Mouse (Mus musculus): ENCODE measurements at regions not wholly inside any gene's neighbourhood (a gene's known extent, or its start where the extent isn't known, plus 50 kb on each side); places are given as distances from the start of the nearest gene placed in this dataset.

GRCm38 (mm10) chr2:128245544-128245943, 119.7 kb downstream of the Bcl2l11 start:
- Histone ChIP-seq H3K9me3 (ENCODE audit: low read length) (no peaks in the 10 kb centered on the region), H3K4me1 (ENCODE audit: insufficient read depth) (no peaks in the 10 kb centered on the region), H3K4me2 (ENCODE audit: low read depth) (no peak overlapping the region), H3K36me3 (ENCODE audit: insufficient read depth) (no peaks in the 10 kb centered on the region), H3K27me3 (ENCODE audit: insufficient read depth, low read length) (no peaks in the 10 kb centered on the region), H3K4me3 (ENCODE audit: low read depth, low read length) (no peak overlapping the region), H3K9ac (no peak overlapping the region), H3K27ac (ENCODE audit: low read depth, low read length) (no peak overlapping the region)
- ATAC-seq (peak; percentile 90), DNase-seq (peak; percentile 65)
- TF ChIP-seq CTCF (IDR thresholded peaks at IDR 0.05; ENCODE audit: low read depth): peak; percentile 35
- WGBS: 48% methylated on average over 10 of the region's 10 CpGs

- Histone ChIP-seq H3K36me3 (ENCODE audit: insufficient read depth) (no peaks in the 10 kb centered on the region), H3K4me1 (ENCODE audit: insufficient read depth) (no peaks in the 10 kb centered on the region), H3K4me2 (ENCODE audit: low read depth) (no peak overlapping the region), H3K27me3 (ENCODE audit: insufficient read depth, low read length) (no peaks in the 10 kb centered on the region), H3K9me3 (ENCODE audit: low read length) (no peaks in the 10 kb centered on the region), H3K9ac (no peak overlapping the region), H3K27ac (ENCODE audit: low read depth, low read length) (no peak overlapping the region), H3K4me3 (ENCODE audit: low read depth, low read length) (no peak overlapping the region)
- no peak for TF ChIP-seq CTCF (IDR thresholded peaks at IDR 0.05; ENCODE audit: low read depth)
- no peak for DNase-seq
- ATAC-seq: no peak
- WGBS: 53% methylated on average over 4 of the region's 4 CpGs
These were observed 122.1 kb downstream of the Bcl2l11 start for GRCm38 (mm10) chr2:128247967-128248366.

- Histone ChIP-seq H3K27ac (ENCODE audit: low read depth, low read length) (no peak overlapping the region), H3K27me3 (ENCODE audit: insufficient read depth, low read length) (no peaks in the 10 kb centered on the region), H3K9me3 (ENCODE audit: low read length) (no peaks in the 10 kb centered on the region), H3K36me3 (ENCODE audit: insufficient read depth) (no peaks in the 10 kb centered on the region), H3K4me1 (ENCODE audit: insufficient read depth) (no peaks in the 10 kb centered on the region), H3K9ac (no peak overlapping the region), H3K4me3 (ENCODE audit: low read depth, low read length) (no peak overlapping the region), H3K4me2 (ENCODE audit: low read depth) (no peak overlapping the region)
- ATAC-seq: no peak
- no peak for DNase-seq
- TF ChIP-seq CTCF (IDR thresholded peaks at IDR 0.05; ENCODE audit: low read depth): no peak
- 92% methylated on average over 4 of the region's 4 CpGs for WGBS
These were observed 123.3 kb downstream of the Bcl2l11 start for GRCm38 (mm10) chr2:128249188-128249587.

- ATAC-seq: no peak
- no peaks in the 10 kb centered on the region for H3K27me3 ChIP-seq (ENCODE audit: insufficient read depth, low read length)
- 92% methylated on average over 2 of the region's 2 CpGs for WGBS
These were observed 123.8 kb downstream of the Bcl2l11 start for GRCm38 (mm10) chr2:128249607-128250006.

GRCm38 (mm10) chr2:128250841-128251240, 125.0 kb downstream of the Bcl2l11 start:
- Histone ChIP-seq H3K4me1 (ENCODE audit: insufficient read depth) (no peaks in the 10 kb centered on the region), H3K4me3 (ENCODE audit: low read depth, low read length) (no peak overlapping the region), H3K36me3 (ENCODE audit: insufficient read depth) (no peaks in the 10 kb centered on the region), H3K9me3 (ENCODE audit: low read length) (no peaks in the 10 kb centered on the region), H3K27me3 (ENCODE audit: insufficient read depth, low read length) (no peaks in the 10 kb centered on the region), H3K27ac (ENCODE audit: low read depth, low read length) (no peak overlapping the region), H3K4me2 (ENCODE audit: low read depth) (no peak overlapping the region), H3K9ac (no peak overlapping the region)
- no peak for TF ChIP-seq CTCF (IDR thresholded peaks at IDR 0.05; ENCODE audit: low read depth)
- WGBS: 81% methylated on average over 4 of the region's 4 CpGs
- DNase-seq (no peak), ATAC-seq (no peak)

More at GRCm38 (mm10) chr2:128249607-128250006, 123.8 kb downstream of the Bcl2l11 start:
- no peaks in the 10 kb centered on the region for H3K36me3 ChIP-seq (ENCODE audit: insufficient read depth)
- no peak overlapping the region for H3K4me3 ChIP-seq (ENCODE audit: low read depth, low read length)
- no peak for TF ChIP-seq CTCF (IDR thresholded peaks at IDR 0.05; ENCODE audit: low read depth)
- no peaks in the 10 kb centered on the region for H3K9me3 ChIP-seq (ENCODE audit: low read length)
- no peak for DNase-seq
- H3K4me2 ChIP-seq (ENCODE audit: low read depth): no peak overlapping the region
- no peaks in the 10 kb centered on the region for H3K4me1 ChIP-seq (ENCODE audit: insufficient read depth)
- H3K9ac ChIP-seq: no peak overlapping the region
- no peak overlapping the region for H3K27ac ChIP-seq (ENCODE audit: low read depth, low read length)

GRCm38 (mm10) chr2:128256651-128257050, 130.8 kb downstream of the Bcl2l11 start:
- H3K9ac ChIP-seq: no peak overlapping the region
- no peak for ATAC-seq
- H3K4me2 ChIP-seq (ENCODE audit: low read depth): no peak overlapping the region
- no peak for DNase-seq
- no peak overlapping the region for H3K27ac ChIP-seq (ENCODE audit: low read depth, low read length)
- no peaks in the 10 kb centered on the region for H3K36me3 ChIP-seq (ENCODE audit: insufficient read depth)
- no peaks in the 10 kb centered on the region for H3K9me3 ChIP-seq (ENCODE audit: low read length)
- no peaks in the 10 kb centered on the region for H3K27me3 ChIP-seq (ENCODE audit: insufficient read depth, low read length)
- no peaks in the 10 kb centered on the region for H3K4me1 ChIP-seq (ENCODE audit: insufficient read depth)
- H3K4me3 ChIP-seq (ENCODE audit: low read depth, low read length): no peak overlapping the region
- no peak for TF ChIP-seq CTCF (IDR thresholded peaks at IDR 0.05; ENCODE audit: low read depth)
- 79% methylated on average over 6 of the region's 6 CpGs for WGBS

GRCm38 (mm10) chr2:128257262-128257661, 131.4 kb downstream of the Bcl2l11 start:
- no peaks in the 10 kb centered on the region for H3K9me3 ChIP-seq (ENCODE audit: low read length)
- 85% methylated on average over 9 of the region's 9 CpGs for WGBS

GRCm38 (mm10) chr2:128263880-128264279, 138.0 kb downstream of the Bcl2l11 start:
- Histone ChIP-seq H3K27ac (ENCODE audit: low read depth, low read length) (no peak overlapping the region), H3K9me3 (ENCODE audit: low read length) (no peaks in the 10 kb centered on the region), H3K27me3 (ENCODE audit: insufficient read depth, low read length) (no peaks in the 10 kb centered on the region), H3K4me3 (ENCODE audit: low read depth, low read length) (no peak overlapping the region), H3K4me1 (ENCODE audit: insufficient read depth) (no peaks in the 10 kb centered on the region), H3K4me2 (ENCODE audit: low read depth) (no peak overlapping the region), H3K36me3 (ENCODE audit: insufficient read depth) (no peaks in the 10 kb centered on the region), H3K9ac (no peak overlapping the region)
- DNase-seq (no peak), ATAC-seq (no peak)
- no peak for TF ChIP-seq CTCF (IDR thresholded peaks at IDR 0.05; ENCODE audit: low read depth)
- WGBS: 93% methylated on average over 3 of the region's 3 CpGs

More at GRCm38 (mm10) chr2:128257262-128257661, 131.4 kb downstream of the Bcl2l11 start:
- Histone ChIP-seq H3K36me3 (ENCODE audit: insufficient read depth) (no peaks in the 10 kb centered on the region), H3K9ac (no peak overlapping the region), H3K27ac (ENCODE audit: low read depth, low read length) (no peak overlapping the region), H3K4me3 (ENCODE audit: low read depth, low read length) (no peak overlapping the region), H3K4me1 (ENCODE audit: insufficient read depth) (no peaks in the 10 kb centered on the region), H3K4me2 (ENCODE audit: low read depth) (no peak overlapping the region), H3K27me3 (ENCODE audit: insufficient read depth, low read length) (no peaks in the 10 kb centered on the region)
- DNase-seq (no peak), ATAC-seq (no peak)
- TF ChIP-seq CTCF (IDR thresholded peaks at IDR 0.05; ENCODE audit: low read depth): no peak
